ENCODE assay signal across 8 mouse cellular contexts in the genomic region with DNA sequence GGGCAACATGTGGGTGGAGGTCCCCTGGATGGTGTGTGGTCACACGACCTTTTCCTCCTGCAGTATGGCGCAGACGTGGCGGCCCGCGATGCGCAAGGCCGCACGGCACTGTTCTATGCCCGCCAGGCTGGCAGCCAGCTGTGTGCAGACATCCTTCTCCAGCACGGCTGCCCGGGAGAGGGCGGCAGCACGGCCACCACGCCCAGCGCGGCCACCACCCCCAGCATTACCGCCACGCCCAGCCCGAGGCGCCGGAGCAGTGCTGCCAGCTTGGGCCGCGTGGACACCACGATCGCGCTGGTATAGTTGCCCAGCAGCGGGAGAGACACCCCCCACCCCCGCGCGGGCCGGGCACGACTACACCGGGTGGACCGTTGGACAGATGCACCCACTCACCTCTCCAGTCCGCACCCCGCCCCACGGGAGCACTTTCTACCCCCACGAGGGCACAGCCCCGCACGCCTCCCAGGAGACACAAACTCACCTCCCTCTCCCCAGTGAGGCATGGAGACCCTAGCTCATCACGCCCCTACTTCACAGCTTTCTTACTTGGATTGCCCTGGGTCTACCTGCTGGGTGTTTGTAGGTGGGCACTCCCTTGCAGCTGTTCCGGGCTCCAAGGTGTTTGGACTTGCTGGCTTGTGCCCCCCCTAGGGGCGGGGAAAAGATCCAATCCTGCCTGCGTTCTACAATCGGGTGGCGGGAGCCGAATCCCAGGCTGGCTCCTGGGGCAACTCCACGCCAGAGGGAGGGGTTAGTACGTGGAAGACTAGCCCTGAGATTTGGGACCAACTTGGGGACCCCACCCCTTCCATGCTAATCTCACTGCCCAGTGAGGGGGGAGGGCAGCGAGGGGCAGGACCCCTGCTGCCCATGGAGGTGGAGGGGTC. TPM values are rescaled to one million over a fixed set of nuclear protein-coding genes. Genes with fewer than 3 reads are reported as not detected.
A peak's percentile ranks its signal among the peaks of the same experiment; 100 is the strongest.
DNase-seq lines count a peak whose midpoint lies in the region; ATAC-seq and TF ChIP-seq lines count a peak whose summit lies in the region.

No protein-coding gene starts in this region.

- peaks cover 2% of the 10 kb centered on the region; the same call in 1 of the 2 replicates for H3K27me3 ChIP-seq in ES-Bruce4 (ENCODE audit: control insufficient read depth, insufficient read depth, low read length, poor library complexity, severe bottlenecking)
- peaks cover 61% of the 10 kb centered on the region for H3K27me3 ChIP-seq in embryonic facial prominence, embryonic 15.5 days
- peaks cover 59% of the 10 kb centered on the region for H3K27me3 ChIP-seq in kidney, embryonic 16.5 days (ENCODE audit: insufficient read depth, low read length)

- H3K9me3 ChIP-seq in ES-Bruce4 (replicated peaks; ENCODE audit: control insufficient read depth, insufficient read depth, low read length, poor library complexity, severe bottlenecking): no peaks in the 10 kb centered on the region
- no peaks in the 10 kb centered on the region for H3K9me3 ChIP-seq in embryonic facial prominence, embryonic 15.5 days (replicated peaks)
- H3K9me3 ChIP-seq in kidney, embryonic 16.5 days (ENCODE audit: low read length): no peaks in the 10 kb centered on the region

- TF ChIP-seq POLR2A in ES-Bruce4 (IDR thresholded peaks at IDR 0.05; ENCODE audit: insufficient read depth, low read length): no peak

- peak overlapping the region; percentile 62 for H3K4me2 ChIP-seq in embryonic facial prominence, embryonic 15.5 days (replicated peaks)
- H3K4me2 ChIP-seq in kidney, embryonic 16.5 days (replicated peaks; ENCODE audit: low read depth, low read length): peak overlapping the region; percentile 34

- no peak for TF ChIP-seq EP300 in ES-Bruce4 (IDR thresholded peaks at IDR 0.05; ENCODE audit: insufficient read depth, low read depth, low read length)

- no peak for TF ChIP-seq CTCF in ES-Bruce4 (IDR thresholded peaks at IDR 0.05; ENCODE audit: low read depth, low read length)

- H3K4me3 ChIP-seq in ES-Bruce4 (ENCODE audit: low read depth, low read length): peak overlapping the region; percentile 24
- H3K4me3 ChIP-seq in embryonic facial prominence, embryonic 15.5 days (replicated peaks): peak overlapping the region; percentile 36
- H3K4me3 ChIP-seq in kidney, embryonic 16.5 days (ENCODE audit: low read length): peak overlapping the region; percentile 22

- H3K9ac ChIP-seq in ES-Bruce4 (ENCODE audit: low read depth, poor library complexity, severe bottlenecking): no peak overlapping the region
- H3K9ac ChIP-seq in embryonic facial prominence, embryonic 15.5 days: no peak overlapping the region; the same call in 1 of the 2 replicates
- no peak overlapping the region for H3K9ac ChIP-seq in kidney, embryonic 16.5 days (replicated peaks; ENCODE audit: low read length)

- no peaks in the 10 kb centered on the region for H3K4me1 ChIP-seq in ES-Bruce4 (ENCODE audit: control insufficient read depth, insufficient read depth, low read length)
- peaks cover 28% of the 10 kb centered on the region for H3K4me1 ChIP-seq in embryonic facial prominence, embryonic 15.5 days
- peaks cover 17% of the 10 kb centered on the region for H3K4me1 ChIP-seq in kidney, embryonic 16.5 days (ENCODE audit: insufficient read depth, low read length)

- ATAC-seq in embryonic facial prominence, embryonic 15.5 days (ENCODE audit: insufficient number of reproducible peaks, low FRiP score, low TSS enrichment, low read depth): peak; percentile 61
- ATAC-seq in kidney, embryonic 16.5 days (ENCODE audit: low FRiP score, low TSS enrichment): peak; percentile 39
- peak; percentile 15; the same call in 1 of the 2 replicates for ATAC-seq in megakaryocyte progenitor cell, adult 5-6 weeks (replicated peaks; ENCODE audit: poor library complexity)

- 14% methylated on average over 43 of the region's 51 CpGs for WGBS in embryonic facial prominence, embryonic 15.5 days
- 9% methylated on average over 51 of the region's 51 CpGs for WGBS in kidney, embryonic 16.5 days

- peak; percentile 53 for DNase-seq in gastrocnemius, postnatal 10 days
- DNase-seq in gastrocnemius, postnatal 25 days: no peak
- no peak for DNase-seq in spleen, postnatal 36 days (ENCODE audit: low spot score in 2 of 2)
- no peak for DNase-seq in layer of hippocampus, postnatal 36 days

- H3K36me3 ChIP-seq in ES-Bruce4 (ENCODE audit: control insufficient read depth, insufficient read depth, low read length, poor library complexity, severe bottlenecking): no peaks in the 10 kb centered on the region
- H3K36me3 ChIP-seq in embryonic facial prominence, embryonic 15.5 days: peaks cover 17% of the 10 kb centered on the region; the same call in 1 of the 2 replicates
- H3K36me3 ChIP-seq in kidney, embryonic 16.5 days (ENCODE audit: insufficient read depth, low read length): 0 out of 2 replicates have a peak, but pooled peaks cover 9% of the 10 kb centered on the region

- H3K27ac ChIP-seq in ES-Bruce4 (ENCODE audit: insufficient read depth, low read length): no peak overlapping the region
- no peak overlapping the region for H3K27ac ChIP-seq in embryonic facial prominence, embryonic 15.5 days (replicated peaks)
- H3K27ac ChIP-seq in kidney, embryonic 16.5 days (ENCODE audit: low read length): no peak overlapping the region

RNA-seq across cellular contexts. Expression of gene Agap2, which starts 16.7 kb away (rescaled TPM):
- 1 to 10 TPM; 2.7 to 3.4 TPM for total RNA-seq in gastrocnemius, postnatal 10 days (2021)
- 1 to 10 TPM; 2.0 to 2.4 TPM for total RNA-seq in gastrocnemius, postnatal 25 days (2021)
- polyA plus RNA-seq in ES-Bruce4 (2011; ENCODE audit: insufficient read depth, insufficient read length, low read depth, missing spikeins): 0.72 and 0.85 TPM in 2 replicates
- 0.45 and 0.49 TPM in 2 replicates for polyA plus RNA-seq in embryonic facial prominence, embryonic 15.5 days (2015; fragmentation: Nextera tagmentation; extraction: Ambion mirVana)
- 0.04 and 0.09 TPM in 2 replicates for polyA plus RNA-seq in kidney, embryonic 16.5 days (2015; fragmentation: Nextera tagmentation; extraction: Ambion mirVana)
- 5.3 and 9.7 TPM in 2 replicates for total RNA-seq in megakaryocyte progenitor cell, adult 5-6 weeks (2015)
- total RNA-seq in megakaryocyte progenitor cell, adult 5-6 weeks (2017): 37.4 and 41.4 TPM in 2 replicates
- 100 to 1,000 TPM; 778 to 800 TPM for total RNA-seq in layer of hippocampus, postnatal 36 days (2021)

RNA-seq across cellular contexts. Expression of gene Tspan31, which starts 21.7 kb away (rescaled TPM):
- total RNA-seq in gastrocnemius, postnatal 10 days (2021): 10 to 100 TPM; 29.7 to 32.0 TPM
- total RNA-seq in gastrocnemius, postnatal 25 days (2021): 10 to 100 TPM; 24.1 to 28.8 TPM
- 71.0 and 75.9 TPM in 2 replicates for polyA plus RNA-seq in ES-Bruce4 (2011; ENCODE audit: insufficient read depth, insufficient read length, low read depth, missing spikeins)
- 175 and 177 TPM in 2 replicates for polyA plus RNA-seq in embryonic facial prominence, embryonic 15.5 days (2015; fragmentation: Nextera tagmentation; extraction: Ambion mirVana)
- polyA plus RNA-seq in kidney, embryonic 16.5 days (2015; fragmentation: Nextera tagmentation; extraction: Ambion mirVana): 205 and 208 TPM in 2 replicates
- total RNA-seq in megakaryocyte progenitor cell, adult 5-6 weeks (2015): 93.8 and 97.5 TPM in 2 replicates
- total RNA-seq in megakaryocyte progenitor cell, adult 5-6 weeks (2017): 67.2 and 73.0 TPM in 2 replicates
- total RNA-seq in layer of hippocampus, postnatal 36 days (2021): 10 to 100 TPM; 57.4 to 61.5 TPM

RNA-seq across cellular contexts. Expression of gene Cdk4, which starts 28.4 kb away (rescaled TPM):
- total RNA-seq in gastrocnemius, postnatal 10 days (2021): 100 to 1,000 TPM; 122 to 147 TPM
- 10 to 100 TPM; 43.3 to 46.9 TPM for total RNA-seq in gastrocnemius, postnatal 25 days (2021)
- 619 and 675 TPM in 2 replicates for polyA plus RNA-seq in ES-Bruce4 (2011; ENCODE audit: insufficient read depth, insufficient read length, low read depth, missing spikeins)
- polyA plus RNA-seq in embryonic facial prominence, embryonic 15.5 days (2015; fragmentation: Nextera tagmentation; extraction: Ambion mirVana): 1,372 and 1,398 TPM in 2 replicates
- 1,871 and 1,917 TPM in 2 replicates for polyA plus RNA-seq in kidney, embryonic 16.5 days (2015; fragmentation: Nextera tagmentation; extraction: Ambion mirVana)
- 781 and 827 TPM in 2 replicates for total RNA-seq in megakaryocyte progenitor cell, adult 5-6 weeks (2015)
- total RNA-seq in megakaryocyte progenitor cell, adult 5-6 weeks (2017): 536 and 567 TPM in 2 replicates
- total RNA-seq in layer of hippocampus, postnatal 36 days (2021): 10 to 100 TPM; 93.5 to 97.5 TPM

RNA-seq across cellular contexts. Expression of gene Os9, which starts 29.2 kb away (rescaled TPM):
- total RNA-seq in gastrocnemius, postnatal 10 days (2021): 10 to 100 TPM; 29.4 to 33.9 TPM
- total RNA-seq in gastrocnemius, postnatal 25 days (2021): 10 to 100 TPM; 11.3 to 13.9 TPM
- 14.1 and 16.7 TPM in 2 replicates for polyA plus RNA-seq in ES-Bruce4 (2011; ENCODE audit: insufficient read depth, insufficient read length, low read depth, missing spikeins)
- polyA plus RNA-seq in embryonic facial prominence, embryonic 15.5 days (2015; fragmentation: Nextera tagmentation; extraction: Ambion mirVana): 101 TPM in 2 replicates
- polyA plus RNA-seq in kidney, embryonic 16.5 days (2015; fragmentation: Nextera tagmentation; extraction: Ambion mirVana): 106 and 110 TPM in 2 replicates
- 40.1 and 43.7 TPM in 2 replicates for total RNA-seq in megakaryocyte progenitor cell, adult 5-6 weeks (2015)
- total RNA-seq in megakaryocyte progenitor cell, adult 5-6 weeks (2017): 192 and 207 TPM in 2 replicates
- 10 to 100 TPM; 97.5 to 99.3 TPM for total RNA-seq in layer of hippocampus, postnatal 36 days (2021)

RNA-seq across cellular contexts. Expression of gene March9, which starts 31.8 kb away (rescaled TPM):
- total RNA-seq in gastrocnemius, postnatal 10 days (2021): 1 to 10 TPM; 1.1 to 2.0 TPM
- total RNA-seq in gastrocnemius, postnatal 25 days (2021): under 1 TPM; 0.62 to 0.82 TPM
- 8.8 and 9.5 TPM in 2 replicates for polyA plus RNA-seq in ES-Bruce4 (2011; ENCODE audit: insufficient read depth, insufficient read length, low read depth, missing spikeins)
- 1.8 and 2.4 TPM in 2 replicates for polyA plus RNA-seq in embryonic facial prominence, embryonic 15.5 days (2015; fragmentation: Nextera tagmentation; extraction: Ambion mirVana)
- 1.2 and 1.4 TPM in 2 replicates for polyA plus RNA-seq in kidney, embryonic 16.5 days (2015; fragmentation: Nextera tagmentation; extraction: Ambion mirVana)
- 0.05 and 0.10 TPM in 2 replicates for total RNA-seq in megakaryocyte progenitor cell, adult 5-6 weeks (2015)
- total RNA-seq in megakaryocyte progenitor cell, adult 5-6 weeks (2017): 0.08 TPM in 1 of 2 replicates, not detected in the other
- 10 to 100 TPM; 21.3 to 21.6 TPM for total RNA-seq in layer of hippocampus, postnatal 36 days (2021)

Comparison
In these comparisons a context has a peak if more than half of its experiments do, and no peak if none do; other contexts are left out.
1. RNA of gene Agap2, which starts 16.7 kb away (total RNA-seq): 778 to 800 TPM in layer of hippocampus, postnatal 36 days; 5.3 to 41.4 TPM in megakaryocyte progenitor cell, adult 5-6 weeks, 2.7 to 3.4 TPM in gastrocnemius, postnatal 10 days and 2.0 to 2.4 TPM in gastrocnemius, postnatal 25 days; every median in the first group is over 10 times any median in the second.
2. Peak in every context shown above with its lines, with median percentiles within 50 percentile points of each other: H3K4me3 ChIP-seq and ATAC-seq.